Mouse (Mus musculus) lung, postnatal 0 days (tissue): ENCODE measurements around the gene Oser1. TPM values are rescaled to one million over a fixed set of nuclear protein-coding genes. Genes with fewer than 3 reads are reported as not detected.
A peak's percentile ranks its signal among the peaks of the same experiment; 100 is the strongest.

Experiments used
- ATAC-seq: fragments of 200-750 bp; cut with Nextera tagmentation; 2 replicates; pipeline ENCODE4 v1.8.0; 2017; ENCODE audit warnings: moderate library complexity
- DNase-seq: peaks from one replicate; pipeline ENCODE4 v3.0.0-alpha.2; 2016; ENCODE audit warnings: low spot score
- H3K27ac ChIP-seq: fragments of 300-500 bp; sonication (generic); 2 replicates; pipeline ENCODE4 v1.5.1; 2014; ENCODE audit warnings: antibody characterized with exemption, mild to moderate bottlenecking, low read length, mixed read lengths
- H3K27me3 ChIP-seq: fragments of 300-500 bp; sonication (generic); replicated peaks from 2 replicates; pipeline ENCODE4 v1.6.1; 2014; ENCODE audit warnings: low read length, mixed read lengths; ENCODE audit not compliant: insufficient read depth
- H3K36me3 ChIP-seq: fragments of 300-500 bp; sonication (generic); 2 replicates; pipeline ENCODE4 v1.6.1; 2014; ENCODE audit warnings: low read length, mixed read lengths; ENCODE audit not compliant: insufficient read depth
- H3K4me1 ChIP-seq: fragments of 300-500 bp; sonication (generic); 2 replicates; pipeline ENCODE4 v1.6.1; 2014; ENCODE audit warnings: antibody characterized with exemption, low read depth, low read length, mixed read lengths; ENCODE audit not compliant: insufficient read depth
- H3K4me2 ChIP-seq: fragments of 300-500 bp; sonication (generic); replicated peaks from 2 replicates; pipeline ENCODE4 v1.6.1; 2014; ENCODE audit warnings: low read depth, mild to moderate bottlenecking, low read length, moderate library complexity, mixed read lengths
- H3K4me3 ChIP-seq: fragments of 300-500 bp; sonication (generic); 2 replicates; pipeline ENCODE4 v1.5.1; 2014; ENCODE audit warnings: low read depth, low read length
- H3K9ac ChIP-seq: fragments of 300-500 bp; sonication (generic); replicated peaks from 2 replicates; pipeline ENCODE4 v1.6.1; 2014; ENCODE audit warnings: low read depth, mild to moderate bottlenecking
- H3K9me3 ChIP-seq: fragments of 300-500 bp; sonication (generic); 2 replicates; pipeline ENCODE4 v1.6.1; 2016; ENCODE audit warnings: low read length, mixed read lengths
- CTCF ChIP-seq: IDR thresholded peaks from 2 replicates; pipeline ENCODE4 v1.5.1; 2016; ENCODE audit warnings: antibody characterized with exemption, mild to moderate bottlenecking
- EP300 ChIP-seq: IDR thresholded peaks from 2 replicates; pipeline ENCODE4 v1.6.1; 2016; ENCODE audit warnings: antibody characterized with exemption, mild to moderate bottlenecking, control low read depth
- WGBS: fragments of 180-500 bp; shearing (Covaris S2); extraction: QIAGEN DNeasy Blood & Tissue Kit; methylation state at CpG from one replicate; pipeline ENCODE4 v1.1.7; 2014; 5-methylcytosine and 5-hydroxymethylcytosine counted together
- polyA plus RNA-seq: library from polyadenylated mRNA; unstranded; fragments of >200 nt; fragmentation: Nextera tagmentation; extraction: Ambion mirVana; gene quantifications from 2 replicates; pipeline ENCODE4 v1.2.1, GENCODE M21; 2015

The Oser1 gene
- polyA plus RNA-seq, 1 experiment from 2014 or later = 74.6 TPM

GRCm38 (mm10) chr2:163420366-163420886 lies 4.1 kb downstream of the Oser1 start:
- TF ChIP-seq CTCF = 0 out of 2 replicates have a peak, but pooled peaks have one; percentile 6
- TF ChIP-seq EP300 = no peak
- Histone ChIP-seq H3K9me3 (no peaks in the 10 kb centered on the region), H3K27ac (peak overlapping the region; percentile 86; the same call in 1 of the 2 replicates), H3K4me3 (peak overlapping the region; percentile 59), H3K27me3 (no peaks in the 10 kb centered on the region), H3K9ac (peak overlapping the region; percentile 24), H3K4me1 (peaks cover 4% of the 10 kb centered on the region; the same call in 1 of the 2 replicates), H3K4me2 (peak overlapping the region; percentile 53), H3K36me3 (no peaks in the 10 kb centered on the region)
- DNase-seq (peak; percentile 46), ATAC-seq (no peak)
- 17% methylated on average over 10 of the region's 10 CpGs for WGBS

GRCm38 (mm10) chr2:163419346-163420045 lies 5.0 kb downstream of the Oser1 start:
- Histone ChIP-seq H3K4me3 (peak overlapping the region; percentile 91), H3K9ac (peak overlapping the region; percentile 95), H3K27ac (peak overlapping the region; percentile 94), H3K4me2 (peak overlapping the region; percentile 69), H3K36me3 (no peaks in the 10 kb centered on the region), H3K4me1 (peaks cover 4% of the 10 kb centered on the region; the same call in 1 of the 2 replicates), H3K9me3 (no peaks in the 10 kb centered on the region), H3K27me3 (no peaks in the 10 kb centered on the region)
- ATAC-seq (peak; percentile 98), DNase-seq (peak; percentile 100)
- peak; percentile 56; the same call in 1 of the 2 replicates for TF ChIP-seq EP300
- TF ChIP-seq CTCF = peak; percentile 36
- under 1% methylated on average over 58 of the region's 71 CpGs for WGBS

- TF ChIP-seq EP300 (no peak), CTCF (no peak)
- peak overlapping the region; percentile 91 for H3K4me3 ChIP-seq
- peak overlapping the region; percentile 69 for H3K4me2 ChIP-seq
- peaks cover 4% of the 10 kb centered on the region; the same call in 1 of the 2 replicates for H3K4me1 ChIP-seq
- H3K36me3 ChIP-seq = no peaks in the 10 kb centered on the region
- peak; percentile 68 for DNase-seq
- H3K27me3 ChIP-seq = no peaks in the 10 kb centered on the region
- WGBS = under 1% methylated on average over 33 of the region's 50 CpGs
- H3K27ac ChIP-seq = peak overlapping the region; percentile 94
- peak; percentile 50 for ATAC-seq
- H3K9me3 ChIP-seq = no peaks in the 10 kb centered on the region
- peak overlapping the region; percentile 95 for H3K9ac ChIP-seq
Measured at GRCm38 (mm10) chr2:163418841-163419345, 5.6 kb downstream of the Oser1 start.

- TF ChIP-seq EP300 (no peak), CTCF (no peak)
- ATAC-seq = no peak
- Histone ChIP-seq H3K27me3 (no peaks in the 10 kb centered on the region), H3K9ac (no peak overlapping the region), H3K36me3 (no peaks in the 10 kb centered on the region), H3K27ac (no peak overlapping the region), H3K4me2 (peak overlapping the region; percentile 69), H3K4me1 (peaks cover 4% of the 10 kb centered on the region; the same call in 1 of the 2 replicates), H3K9me3 (no peaks in the 10 kb centered on the region), H3K4me3 (no peak overlapping the region; the same call in 1 of the 2 replicates)
- no peak for DNase-seq
Measured at GRCm38 (mm10) chr2:163417830-163418229, 6.7 kb downstream of the Oser1 start.

GRCm38 (mm10) chr2:163417026-163417425 lies 7.5 kb downstream of the Oser1 start:
- Histone ChIP-seq H3K36me3 (0 out of 2 replicates have a peak, but pooled peaks cover 6% of the 10 kb centered on the region), H3K4me3 (no peak overlapping the region), H3K27ac (no peak overlapping the region), H3K27me3 (no peaks in the 10 kb centered on the region), H3K9ac (no peak overlapping the region), H3K9me3 (no peaks in the 10 kb centered on the region), H3K4me1 (peaks cover 4% of the 10 kb centered on the region; the same call in 1 of the 2 replicates), H3K4me2 (no peak overlapping the region)
- TF ChIP-seq CTCF (no peak), EP300 (no peak)
- WGBS = 87% methylated on average over 6 of the region's 6 CpGs
- ATAC-seq (no peak), DNase-seq (no peak)

- DNase-seq = no peak
- Histone ChIP-seq H3K27ac (no peak overlapping the region), H3K36me3 (peaks cover 23% of the 10 kb centered on the region), H3K27me3 (no peaks in the 10 kb centered on the region), H3K9me3 (no peaks in the 10 kb centered on the region), H3K4me3 (no peak overlapping the region), H3K9ac (no peak overlapping the region), H3K4me1 (no peaks in the 10 kb centered on the region), H3K4me2 (no peak overlapping the region)
- no peak for ATAC-seq
- no peak for TF ChIP-seq CTCF
- TF ChIP-seq EP300 = no peak
- WGBS = 83% methylated on average over 9 of the region's 9 CpGs
Measured at GRCm38 (mm10) chr2:163412846-163413590, 11.5 kb downstream of the Oser1 start.
